Mouse (Mus musculus) brain, embryonic 14.5 days (tissue): ENCODE data around the gene Psmb1.

ENCODE experiments used
- CTCF ChIP-seq: fragments of 200-500 bp; IDR thresholded peaks from 2 replicates; pipeline ENCODE4 v1.5.1; 2012; ENCODE audit warnings: inconsistent platforms, mild to moderate bottlenecking, moderate library complexity, borderline replicate concordance; ENCODE audit not compliant: insufficient read depth, insufficient read length; ENCODE audit errors: extremely low read depth
- POLR2A ChIP-seq: fragments of 200-500 bp; IDR thresholded peaks from 2 replicates; pipeline ENCODE4 v1.6.1; 2012; ENCODE audit warnings: mild to moderate bottlenecking, inconsistent platforms, borderline replicate concordance; ENCODE audit not compliant: poor library complexity, insufficient read depth, insufficient read length, severe bottlenecking; ENCODE audit errors: extremely low read depth

DNA sequence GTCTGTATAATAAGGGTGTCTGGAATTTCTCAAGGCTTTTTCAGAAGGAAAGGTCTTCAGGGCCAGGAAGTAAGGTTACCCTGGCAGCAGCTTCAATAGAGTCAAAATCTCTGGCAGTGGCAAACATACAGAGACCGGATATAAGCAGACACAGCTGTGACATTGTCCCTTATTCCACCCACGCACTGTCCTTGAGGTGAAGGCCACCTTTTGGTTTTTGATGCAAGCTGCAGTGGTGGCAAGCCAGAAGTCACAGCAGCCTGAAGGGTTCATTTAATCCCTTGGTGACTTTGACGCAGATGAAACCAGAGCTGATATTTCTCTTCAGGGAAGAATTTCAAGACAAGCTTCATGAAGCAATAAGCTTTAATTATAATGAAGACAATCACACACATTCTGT, 49.9 kb downstream of the Psmb1 start:
- TF ChIP-seq POLR2A = no peak
- TF ChIP-seq CTCF = no peak
